Mouse (Mus musculus): ENCODE measurements around the gene Ppp1r1b. TPM values are rescaled to one million over a fixed set of nuclear protein-coding genes. Genes with fewer than 3 reads are reported as not detected.
A peak's percentile ranks its signal among the peaks of the same experiment; 100 is the strongest.

Gene Ppp1r1b
- total RNA-seq, 2 experiments from 2014 or later = 1.8 to 3.0 TPM

DNA sequence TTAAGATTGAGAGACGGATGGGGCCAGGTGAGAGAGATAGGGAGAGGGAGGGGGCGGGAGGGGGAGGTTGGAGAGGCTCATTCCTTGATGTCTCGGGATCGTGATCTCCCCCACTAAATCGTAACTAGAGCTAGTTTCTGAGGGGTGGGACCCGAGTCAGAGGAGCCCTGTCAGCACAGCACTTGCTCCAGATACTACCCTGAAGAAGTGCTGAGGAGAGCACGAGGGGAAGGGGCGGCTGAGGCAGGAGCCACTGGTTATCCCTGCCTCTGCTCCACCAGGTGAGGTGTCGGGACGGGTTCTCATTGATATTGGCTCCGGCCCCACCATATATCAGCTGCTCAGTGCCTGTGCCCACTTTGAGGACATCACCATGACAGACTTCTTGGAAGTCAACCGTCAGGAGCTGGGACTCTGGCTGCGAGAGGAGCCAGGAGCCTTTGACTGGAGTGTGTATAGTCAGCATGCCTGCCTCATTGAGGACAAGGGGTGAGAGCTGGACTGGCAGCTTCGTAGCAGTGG lies 38.9 kb downstream of the Ppp1r1b start:
- intact Hi-C loops (cut with DNase I) = no loop called here
- no peak for DNase-seq

DNA sequence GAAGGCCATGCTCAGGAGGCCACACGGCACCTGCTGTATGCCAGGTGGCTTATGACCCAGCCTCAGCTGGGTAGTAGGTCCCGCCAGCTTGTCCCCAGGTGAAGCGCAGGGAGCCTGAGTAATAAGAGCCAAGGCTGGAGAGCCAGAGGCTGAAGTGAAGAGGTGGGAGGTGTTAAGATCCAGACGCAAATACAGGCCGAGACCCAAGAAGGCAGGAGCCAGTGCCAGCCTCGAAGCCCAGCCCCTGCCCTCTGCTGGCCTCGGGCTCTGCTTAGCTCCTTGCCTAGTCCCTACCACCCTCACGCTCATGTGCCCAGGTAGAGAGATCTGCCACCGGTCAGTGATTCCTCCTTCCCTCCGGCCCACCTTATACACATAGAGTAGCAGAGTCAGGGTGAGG lies 40.1 kb downstream of the Ppp1r1b start:
- intact Hi-C loops (cut with DNase I) = loop anchor here (2.0 kb wide), 1 partner anchor 15 kb away; no protein-coding TSS in a partner anchor
- no peak for DNase-seq

DNA sequence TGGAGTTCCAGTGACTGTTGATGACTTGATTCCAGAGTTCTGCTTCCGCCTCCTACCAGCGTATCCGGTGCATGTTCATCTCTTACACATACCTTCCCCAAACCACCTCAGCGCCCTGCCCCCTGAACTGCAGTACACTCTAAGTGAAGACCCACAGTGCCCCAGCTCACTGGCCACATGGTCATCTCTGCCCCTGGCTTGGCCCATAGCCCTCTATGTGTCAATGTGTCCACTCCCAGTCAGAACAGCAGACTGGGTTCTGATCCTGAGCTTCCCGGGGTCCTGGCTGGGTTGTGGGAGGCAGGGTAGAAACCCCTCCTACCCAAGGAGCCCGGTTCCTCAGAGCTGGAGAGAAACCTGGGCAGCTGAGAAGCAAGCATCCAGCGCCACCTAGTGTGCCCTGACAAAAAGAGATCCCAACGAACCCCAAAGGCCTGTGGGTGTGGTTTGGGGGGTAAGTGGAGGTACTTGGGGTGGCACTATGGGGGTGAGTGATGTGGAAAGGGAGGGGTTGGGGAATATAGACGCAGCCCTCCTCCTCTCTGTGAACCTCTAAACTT lies 41.1 kb downstream of the Ppp1r1b start:
- DNase-seq = peak; percentile 54 to 70

DNA sequence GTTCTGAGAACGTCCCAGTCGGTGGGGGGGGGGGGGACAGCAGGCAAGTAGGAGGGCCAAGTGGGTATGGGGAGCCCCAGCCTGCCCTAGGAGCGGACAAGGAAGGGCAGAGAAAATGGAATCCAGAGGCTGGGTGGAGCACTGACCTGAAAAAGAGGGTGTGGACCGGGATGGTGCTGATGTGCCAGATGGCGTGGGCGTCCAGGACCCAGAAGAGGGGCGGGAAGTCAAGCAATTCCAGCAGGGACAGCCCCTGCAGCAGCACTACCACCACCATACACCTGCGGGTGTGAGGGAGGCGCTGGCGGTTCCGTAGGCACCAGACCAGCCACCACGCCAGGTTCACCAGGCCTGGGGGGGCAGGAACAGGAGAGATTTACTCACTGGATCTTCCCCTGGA lies 41.9 kb downstream of the Ppp1r1b start:
- intact Hi-C loops (cut with DNase I) = no loop called here
- DNase-seq = no peak

More for the DNA sequence above, 41.1 kb downstream of the Ppp1r1b start:
- intact Hi-C loops (cut with DNase I) = loop anchor here (1.0 to 2.0 kb wide), 2 partner anchors 16 to 47 kb away; no protein-coding TSS in a partner anchor

DNA sequence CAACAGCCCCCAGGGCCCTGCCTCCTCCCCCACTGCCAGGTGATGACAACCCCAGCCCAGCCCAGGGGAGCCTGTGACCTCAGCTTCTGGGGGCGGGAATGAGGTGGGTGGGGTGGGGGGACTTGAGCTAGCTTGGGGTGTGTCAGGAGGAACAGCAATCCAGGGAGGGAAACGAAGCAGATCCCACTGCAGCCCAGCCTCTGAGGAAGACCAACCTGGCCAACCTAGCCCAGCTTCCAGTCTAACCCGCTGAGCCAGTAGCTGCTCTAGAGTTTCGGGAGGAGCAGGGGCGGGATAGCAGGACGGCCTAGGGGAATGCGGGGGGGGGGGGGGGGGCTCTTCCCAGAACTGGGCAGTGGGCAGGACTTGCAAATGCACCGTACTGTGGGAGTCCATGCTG lies 43.8 kb downstream of the Ppp1r1b start:
- intact Hi-C loops (cut with DNase I) = no loop called here
- DNase-seq = no peak

DNA sequence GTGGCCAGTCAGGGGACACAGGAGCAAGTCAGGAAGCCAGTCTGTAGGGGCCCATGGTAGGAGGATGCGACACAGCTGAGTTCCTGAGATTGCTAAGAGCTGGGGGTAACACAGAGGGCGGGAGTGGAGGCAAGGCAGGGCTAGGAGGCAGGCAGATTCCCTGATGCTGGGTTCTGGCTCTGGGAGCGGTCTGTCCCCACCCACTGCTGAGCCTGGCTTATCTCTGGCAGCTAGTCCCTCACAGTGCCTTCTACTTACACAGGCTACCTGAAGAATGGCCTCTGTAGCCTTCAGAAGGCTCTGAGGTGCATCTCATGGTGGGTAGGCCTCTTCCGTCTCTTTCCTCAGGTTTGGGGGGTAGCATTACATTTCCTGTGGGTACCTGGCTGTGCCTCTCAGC lies 44.4 kb downstream of the Ppp1r1b start:
- intact Hi-C loops (cut with DNase I) = no loop called here
- DNase-seq = no peak

DNA sequence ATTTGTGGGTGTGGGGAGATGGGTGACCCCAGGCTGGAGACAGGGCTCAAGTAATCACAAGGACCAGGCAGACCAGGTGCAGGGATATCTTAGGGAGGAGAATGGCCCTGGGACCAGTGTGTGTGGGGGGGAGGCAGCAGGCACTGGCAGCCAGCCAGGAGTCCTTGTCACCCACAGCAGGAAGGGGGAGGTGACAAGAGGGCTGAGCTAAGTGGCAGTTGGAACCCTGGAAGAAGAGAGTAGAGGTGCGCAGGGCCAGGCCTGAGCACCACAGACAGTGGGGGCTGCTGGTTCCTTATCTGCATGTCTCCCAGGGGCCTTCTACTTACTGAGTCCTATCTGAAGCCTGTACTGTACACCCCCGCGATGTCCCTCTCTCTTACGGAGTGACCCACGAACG lies 45.1 kb downstream of the Ppp1r1b start:
- intact Hi-C loops (cut with DNase I) = no loop called here
- peak; percentile 62 to 72 for DNase-seq

DNA sequence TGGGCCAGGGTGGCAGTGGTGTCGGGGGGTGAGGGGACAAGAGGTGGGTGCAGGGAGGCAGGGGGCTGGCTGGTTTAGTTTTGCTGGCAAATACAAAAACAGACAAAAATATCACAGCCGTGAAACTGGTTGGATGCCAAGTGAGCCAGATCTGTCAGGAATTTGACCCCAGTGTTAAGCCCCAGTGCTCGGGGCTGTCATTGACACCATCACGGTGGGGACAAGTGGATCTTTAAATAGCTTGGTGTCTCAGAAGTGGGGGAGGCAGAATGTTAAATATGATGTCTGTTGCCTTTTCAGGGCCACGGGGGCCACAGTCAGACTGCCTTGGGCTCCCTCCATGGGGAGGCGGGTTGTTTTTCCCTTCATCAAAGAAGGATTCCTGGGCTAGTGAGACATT lies 46.1 kb downstream of the Ppp1r1b start:
- intact Hi-C loops (cut with DNase I) = no loop called here
- peak; percentile 36 to 64 for DNase-seq

DNA sequence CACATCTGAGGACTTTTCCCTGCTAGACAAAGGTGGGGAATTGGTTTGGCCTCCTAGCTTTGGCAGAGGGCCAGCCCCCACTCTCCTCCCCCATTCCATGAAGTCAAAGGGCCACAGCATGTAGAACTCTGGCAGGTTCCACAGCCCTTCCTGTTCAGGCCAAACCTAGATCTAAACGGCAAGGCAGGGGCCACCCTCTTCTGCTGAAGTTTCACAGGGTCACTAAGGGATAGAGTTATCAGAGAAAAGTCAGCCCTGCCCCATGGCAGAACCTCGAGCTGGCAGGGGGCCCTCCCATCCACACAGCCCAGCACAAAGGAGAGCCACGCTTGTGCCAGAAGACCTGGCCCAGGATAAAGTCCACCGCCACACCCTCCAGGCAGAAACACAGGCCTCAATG lies 46.8 kb downstream of the Ppp1r1b start:
- DNase-seq = peak; percentile 66 to 74
- intact Hi-C loops (cut with DNase I) = no loop called here

DNA sequence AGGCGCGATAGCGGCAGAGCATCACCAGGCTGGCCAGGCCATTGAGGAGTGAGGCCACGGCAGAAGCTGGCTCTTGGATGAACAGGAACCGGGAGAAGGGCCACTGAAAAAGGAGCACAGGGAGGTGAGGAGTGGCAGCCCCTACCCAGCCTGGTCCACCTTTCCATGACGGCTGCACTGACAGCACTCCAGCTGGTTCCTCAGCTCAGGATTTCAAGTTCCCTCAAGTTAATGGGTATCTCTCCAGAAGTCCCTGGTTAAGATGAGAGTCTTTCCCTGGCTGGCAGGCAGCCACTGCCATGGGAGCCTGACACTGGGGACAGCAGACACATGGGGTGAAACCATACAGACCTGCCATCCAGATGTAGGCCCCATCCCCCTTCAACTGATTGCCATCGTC lies 49.7 kb downstream of the Ppp1r1b start:
- no peak for DNase-seq
- intact Hi-C loops (cut with DNase I) = no loop called here

DNA sequence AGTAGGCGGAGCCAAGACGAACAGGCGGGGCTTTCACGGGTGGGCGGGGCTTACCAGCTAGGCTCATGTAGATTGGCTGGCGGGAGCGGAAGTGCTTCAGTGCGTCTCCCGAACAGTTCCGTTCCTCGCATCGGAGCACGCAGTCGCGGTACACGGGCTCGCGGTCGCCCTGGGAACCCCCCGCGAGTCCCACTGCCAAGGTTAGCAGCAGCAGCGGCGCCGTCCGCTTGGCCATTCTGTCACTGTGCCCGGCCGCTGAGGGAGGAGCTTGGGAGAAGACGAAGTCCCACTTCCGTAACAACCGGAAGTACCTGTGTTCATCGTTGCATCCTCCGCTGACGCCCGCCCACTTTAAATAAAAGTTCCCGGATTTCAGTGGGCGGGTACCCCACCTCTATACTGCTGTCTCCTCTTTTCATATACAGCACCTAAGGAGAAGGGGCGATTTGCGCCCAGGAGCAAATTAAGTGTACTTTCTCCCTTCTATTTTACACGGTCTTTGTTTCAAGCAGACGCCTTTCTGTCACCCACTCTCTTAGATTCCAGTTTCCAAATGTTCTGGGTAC lies 52.0 kb downstream of the Ppp1r1b start, which contains the start of gene Pgap3:
Gene Pgap3 (minus strand): TSS at position 330 of the 566 bp plus-strand sequence.
- intact Hi-C loops (cut with DNase I) = loop anchor here (5.0 kb wide), 1 partner anchor 37 kb away; the partner anchor contains the start of gene Mien1

DNA sequence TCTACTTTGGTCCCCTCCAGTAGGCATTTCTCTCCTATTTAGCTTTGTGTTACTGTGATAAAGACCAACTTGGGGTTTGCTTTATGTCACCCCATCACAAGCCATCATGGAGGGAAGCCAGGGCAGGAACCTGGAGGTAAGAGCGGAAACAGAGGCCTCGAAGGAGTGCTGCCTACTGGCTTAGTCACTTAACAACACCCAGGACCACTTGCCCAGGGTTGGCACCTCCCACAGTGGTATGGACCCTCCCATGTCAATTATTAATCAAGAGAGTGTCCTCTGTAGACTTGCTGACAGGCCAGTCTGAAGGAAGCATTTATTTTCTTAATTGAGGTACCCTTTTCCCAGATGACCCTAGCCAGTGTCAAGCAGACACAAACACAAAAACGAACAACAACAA lies 52.6 kb downstream of the Ppp1r1b start:
- intact Hi-C loops (cut with DNase I) = loop anchor here (5.0 kb wide), 1 partner anchor 36 kb away; the partner anchor contains the start of gene Mien1
- no peak for DNase-seq

More for the DNA sequence above, 52.0 kb downstream of the Ppp1r1b start, which contains the start of gene Pgap3:
- peak; percentile 82 to 84 for DNase-seq

DNA sequence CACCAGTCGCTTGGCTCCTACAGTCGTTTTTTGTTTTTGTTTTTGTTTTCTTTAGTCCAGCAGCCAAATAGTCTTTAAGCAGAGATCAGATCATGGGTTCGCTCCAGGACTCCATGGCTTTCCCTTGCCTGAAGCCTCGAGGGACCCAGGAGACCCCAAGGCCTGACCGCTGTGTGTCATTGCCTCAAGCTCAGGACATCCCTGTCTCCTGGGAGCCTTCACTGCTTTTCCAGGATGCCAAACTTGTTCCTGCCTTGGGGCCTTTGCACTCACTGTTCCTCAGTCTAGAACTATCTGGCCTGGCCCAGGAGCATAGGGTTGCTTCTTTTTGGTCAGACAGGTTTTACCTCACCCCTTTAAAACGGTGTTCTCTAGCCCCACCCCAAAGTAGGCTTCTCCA lies 58.4 kb downstream of the Ppp1r1b start:
- intact Hi-C loops (cut with DNase I) = no loop called here
- no peak for DNase-seq

Other genes starting within 250 kb of the Ppp1r1b start
- gene Fbxl20, start 198.0 kb upstream of the Ppp1r1b start, total RNA-seq (2021) = 10 to 100 TPM; 19.7 to 22.4 TPM
- gene Med1, start 155.1 kb upstream of the Ppp1r1b start, total RNA-seq (2021) = 10 to 100 TPM; 38.0 to 42.9 TPM
- gene Cdk12, start 145.3 kb upstream of the Ppp1r1b start, total RNA-seq (2021) = 10 to 100 TPM; 26.3 to 27.6 TPM
- not detected for gene Neurod2, start 18.8 kb upstream of the Ppp1r1b start, total RNA-seq (2021)
- 10 to 100 TPM; 21.7 to 23.3 TPM for gene Stard3, start 10.0 kb downstream of the Ppp1r1b start, total RNA-seq (2021)
- 100 to 1,000 TPM; 841 to 967 TPM for gene Tcap, start 35.4 kb downstream of the Ppp1r1b start, total RNA-seq (2021)
- under 1 TPM; 0.41 to 0.61 TPM for gene Pnmt, start 38.0 kb downstream of the Ppp1r1b start, total RNA-seq (2021)
- gene Pgap3, start 52.1 kb downstream of the Ppp1r1b start, total RNA-seq (2021) = 10 to 100 TPM; 11.7 to 11.9 TPM
- gene Erbb2, start 64.1 kb downstream of the Ppp1r1b start, total RNA-seq (2021) = 10 to 100 TPM; 11.3 TPM
- gene Mien1, start 90.6 kb downstream of the Ppp1r1b start, total RNA-seq (2021) = 10 to 100 TPM; 44.6 to 52.6 TPM
- gene Grb7, start 98.0 kb downstream of the Ppp1r1b start, total RNA-seq (2021) = under 1 TPM in 1 of 2 experiments, not detected in 1; 0.36 TPM
- 1 to 10 TPM in 1 of 2 experiments, under 1 TPM in 1; 0.81 to 5.4 TPM for gene Ikzf3, start 197.6 kb downstream of the Ppp1r1b start, total RNA-seq (2021)
- not detected for gene Zpbp2, start 202.7 kb downstream of the Ppp1r1b start, total RNA-seq (2021)
- gene Ormdl3, start 239.0 kb downstream of the Ppp1r1b start, total RNA-seq (2021) = 10 to 100 TPM; 35.0 to 37.1 TPM
- not detected for gene Lrrc3c, start 249.9 kb downstream of the Ppp1r1b start, total RNA-seq (2021)